Mouse (Mus musculus) stomach, postnatal 0 days (tissue): ENCODE measurements around the gene Msx3. TPM values are rescaled to one million over a fixed set of nuclear protein-coding genes. Genes with fewer than 3 reads are reported as not detected.

Experiments used
- ATAC-seq: fragments of 200-750 bp; cut with Nextera tagmentation; 2 replicates; pipeline ENCODE4 v1.8.0; 2017; ENCODE audit not compliant: low FRiP score, low TSS enrichment
- DNase-seq: peaks from one replicate; pipeline ENCODE4 v3.0.0-alpha.2; 2016; ENCODE audit warnings: low spot score
- H3K27ac ChIP-seq: fragments of 300-500 bp; sonication (generic); replicated peaks from 2 replicates; pipeline ENCODE4 v1.5.1; 2014; ENCODE audit warnings: mild to moderate bottlenecking, control low read depth
- H3K27me3 ChIP-seq: fragments of 300-500 bp; sonication (generic); 2 replicates; pipeline ENCODE4 v1.6.1; 2014; ENCODE audit warnings: low read length; ENCODE audit not compliant: control insufficient read depth, insufficient read depth
- H3K36me3 ChIP-seq: fragments of 300-500 bp; sonication (generic); 2 replicates; pipeline ENCODE4 v1.6.1; 2014; ENCODE audit warnings: low read length, mixed read lengths; ENCODE audit not compliant: control insufficient read depth, insufficient read depth
- H3K4me1 ChIP-seq: fragments of 300-500 bp; sonication (generic); replicated peaks from 2 replicates; pipeline ENCODE4 v1.6.1; 2014; ENCODE audit warnings: antibody characterized with exemption; ENCODE audit not compliant: control insufficient read depth, insufficient read depth
- H3K4me2 ChIP-seq: fragments of 300-500 bp; sonication (generic); replicated peaks from 2 replicates; pipeline ENCODE4 v1.6.1; 2014; ENCODE audit warnings: low read depth, mild to moderate bottlenecking, control low read depth, moderate library complexity
- H3K4me3 ChIP-seq: fragments of 300-500 bp; sonication (generic); 2 replicates; pipeline ENCODE4 v1.5.1; 2014; ENCODE audit warnings: low read depth, low read length, control low read depth
- H3K9ac ChIP-seq: fragments of 300-500 bp; sonication (generic); 2 replicates; pipeline ENCODE4 v1.6.1; 2014; ENCODE audit warnings: mild to moderate bottlenecking, low read length, control low read depth, mixed read lengths
- H3K9me3 ChIP-seq: fragments of 300-500 bp; sonication (generic); 2 replicates; pipeline ENCODE4 v1.6.1; 2016; ENCODE audit warnings: low read length; ENCODE audit not compliant: control insufficient read depth
- CTCF ChIP-seq: IDR thresholded peaks from 2 replicates; pipeline ENCODE4 v1.5.1; 2016; ENCODE audit warnings: antibody characterized with exemption, low read depth, mild to moderate bottlenecking, moderate library complexity
- EP300 ChIP-seq: optimal IDR thresholded peaks from 2 replicates; pipeline ENCODE3; 2016; ENCODE audit warnings: antibody characterized with exemption
- WGBS: fragments of 180-500 bp; shearing (Covaris S2); extraction: QIAGEN DNeasy Blood & Tissue Kit; methylation state at CpG from one replicate; pipeline ENCODE4 v1.1.7; 2014; 5-methylcytosine and 5-hydroxymethylcytosine counted together
- polyA plus RNA-seq: library from polyadenylated mRNA; unstranded; fragments of >200 nt; fragmentation: Nextera tagmentation; extraction: Ambion mirVana; gene quantifications from 2 replicates; pipeline ENCODE4 v1.2.1, GENCODE M21; 2015

The Msx3 gene
- polyA plus RNA-seq, 1 experiment from 2014 or later, result not detected

GRCm38 (mm10) chr7:140078711-140079110 is 29.8 kb upstream of the Msx3 start:
- TF ChIP-seq EP300 (no peak), CTCF (peak; percentile 90)
- H3K4me3 ChIP-seq, result no peak overlapping the region
- H3K27ac ChIP-seq, result no peak overlapping the region
- H3K9ac ChIP-seq, result no peak overlapping the region
- ATAC-seq (no peak), DNase-seq (peak; percentile 82)
- no peaks in the 10 kb centered on the region for H3K36me3 ChIP-seq
- peaks cover 3% of the 10 kb centered on the region; the same call in 1 of the 2 replicates for H3K27me3 ChIP-seq
- no peaks in the 10 kb centered on the region for H3K9me3 ChIP-seq
- no peaks in the 10 kb centered on the region for H3K4me1 ChIP-seq
- WGBS, result 5% methylated on average over 5 of the region's 5 CpGs
- no peak overlapping the region for H3K4me2 ChIP-seq

GRCm38 (mm10) chr7:140077698-140078097 is 28.8 kb upstream of the Msx3 start:
- 57% methylated on average over 6 of the region's 6 CpGs for WGBS
- Histone ChIP-seq H3K4me1 (no peaks in the 10 kb centered on the region), H3K36me3 (no peaks in the 10 kb centered on the region), H3K4me3 (no peak overlapping the region), H3K27me3 (peaks cover 3% of the 10 kb centered on the region; the same call in 1 of the 2 replicates), H3K4me2 (no peak overlapping the region), H3K9me3 (no peaks in the 10 kb centered on the region), H3K27ac (no peak overlapping the region), H3K9ac (no peak overlapping the region)
- TF ChIP-seq EP300 (no peak), CTCF (no peak)
- ATAC-seq (peak; percentile 67), DNase-seq (no peak)

GRCm38 (mm10) chr7:140070042-140070711 is 21.3 kb upstream of the Msx3 start:
- no peaks in the 10 kb centered on the region for H3K9me3 ChIP-seq
- no peaks in the 10 kb centered on the region for H3K4me1 ChIP-seq
- H3K27ac ChIP-seq, result no peak overlapping the region
- no peak for TF ChIP-seq CTCF
- TF ChIP-seq EP300, result no peak
- peak overlapping the region; percentile 39 for H3K4me2 ChIP-seq
- no peaks in the 10 kb centered on the region for H3K27me3 ChIP-seq
- H3K4me3 ChIP-seq, result peak overlapping the region; percentile 21
- ATAC-seq (peak; percentile 68), DNase-seq (no peak)
- WGBS, result 32% methylated on average over 38 of the region's 39 CpGs
- H3K9ac ChIP-seq, result no peak overlapping the region
- H3K36me3 ChIP-seq, result no peaks in the 10 kb centered on the region

- ATAC-seq (no peak), DNase-seq (no peak)
- 51% methylated on average over 6 of the region's 6 CpGs for WGBS
- H3K27me3 ChIP-seq, result no peaks in the 10 kb centered on the region; the same call in 1 of the 2 replicates
- no peak overlapping the region for H3K27ac ChIP-seq
- no peak for TF ChIP-seq CTCF
- TF ChIP-seq EP300, result no peak
- H3K4me3 ChIP-seq, result no peak overlapping the region
- H3K4me2 ChIP-seq, result no peak overlapping the region
- H3K9ac ChIP-seq, result no peak overlapping the region
- no peaks in the 10 kb centered on the region for H3K4me1 ChIP-seq
- no peaks in the 10 kb centered on the region for H3K9me3 ChIP-seq
- no peaks in the 10 kb centered on the region for H3K36me3 ChIP-seq
These were observed 18.5 kb upstream of the Msx3 start for GRCm38 (mm10) chr7:140067397-140067796.

GRCm38 (mm10) chr7:140063092-140063491 is 14.2 kb upstream of the Msx3 start:
- peak; percentile 66 for DNase-seq
- H3K27ac ChIP-seq, result no peak overlapping the region
- H3K36me3 ChIP-seq, result no peaks in the 10 kb centered on the region
- ATAC-seq, result no peak
- WGBS, result 23% methylated on average over 7 of the region's 7 CpGs
- H3K4me2 ChIP-seq, result no peak overlapping the region
- TF ChIP-seq CTCF (peak; percentile 85), EP300 (no peak)
- H3K9ac ChIP-seq, result no peak overlapping the region
- no peak overlapping the region for H3K4me3 ChIP-seq
- no peaks in the 10 kb centered on the region; the same call in 1 of the 2 replicates for H3K4me1 ChIP-seq
- H3K9me3 ChIP-seq, result no peaks in the 10 kb centered on the region
- H3K27me3 ChIP-seq, result peaks cover 9% of the 10 kb centered on the region; the same call in 1 of the 2 replicates

GRCm38 (mm10) chr7:140062307-140062706 is 13.4 kb upstream of the Msx3 start:
- H3K27me3 ChIP-seq, result peaks cover 9% of the 10 kb centered on the region; the same call in 1 of the 2 replicates
- 0 out of 2 replicates have a peak overlapping the region, but pooled peaks have one; percentile 31 for H3K27ac ChIP-seq
- ATAC-seq (0 out of 2 replicates have a peak, but pooled peaks have one; percentile 51), DNase-seq (peak; percentile 57)
- no peak overlapping the region for H3K9ac ChIP-seq
- no peak for TF ChIP-seq EP300
- peak; percentile 67 for TF ChIP-seq CTCF
- no peaks in the 10 kb centered on the region; the same call in 1 of the 2 replicates for H3K4me1 ChIP-seq
- H3K9me3 ChIP-seq, result no peaks in the 10 kb centered on the region
- H3K36me3 ChIP-seq, result no peaks in the 10 kb centered on the region
- no peak overlapping the region for H3K4me3 ChIP-seq
- 27% methylated on average over 11 of the region's 11 CpGs for WGBS
- H3K4me2 ChIP-seq, result no peak overlapping the region
